Mouse (Mus musculus): ENCODE measurements around the gene Lsm10.

Gene Lsm10

GRCm38 (mm10) chr4:126118651-126119050 lies 22.2 kb downstream of the Lsm10 start:
- DNase-seq (ENCODE audit: low read depth, low spot score), result no peak

GRCm38 (mm10) chr4:126119051-126119450 lies 22.6 kb downstream of the Lsm10 start:
- no peak for DNase-seq (ENCODE audit: low read depth, low spot score)

GRCm38 (mm10) chr4:126120052-126120451 lies 23.6 kb downstream of the Lsm10 start:
- no peak for DNase-seq (ENCODE audit: low read depth, low spot score)

DNA sequence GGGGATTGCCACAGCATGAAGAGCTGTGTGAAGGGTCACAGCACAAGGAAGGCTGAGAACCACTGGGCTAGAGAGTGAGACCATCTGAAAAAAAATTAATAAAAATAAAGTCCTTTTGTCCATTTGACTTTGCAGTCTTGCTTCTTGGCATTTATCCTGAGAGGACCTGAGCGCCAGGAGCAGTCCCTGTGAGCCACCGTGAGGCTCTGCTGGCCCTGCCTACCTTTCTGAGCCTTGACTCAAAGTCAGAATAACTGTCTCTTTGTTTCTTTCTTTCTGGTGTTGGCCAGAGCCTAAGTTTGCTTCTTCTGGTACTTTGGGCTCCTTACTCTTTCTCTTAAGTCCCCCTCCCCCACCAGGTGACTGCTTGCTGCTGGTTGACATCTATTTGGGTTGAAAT lies 24.1 kb downstream of the Lsm10 start:
- no peak for DNase-seq (ENCODE audit: low read depth, low spot score)

- DNase-seq (ENCODE audit: low read depth, low spot score), result no peak
Measured at GRCm38 (mm10) chr4:126123309-126124040, 27.1 kb downstream of the Lsm10 start.

GRCm38 (mm10) chr4:126130502-126130901 lies 34.1 kb downstream of the Lsm10 start:
- DNase-seq (ENCODE audit: low read depth, low spot score), result no peak

- DNase-seq (ENCODE audit: low read depth, low spot score), result no peak
Measured at GRCm38 (mm10) chr4:126131290-126132121, 35.1 kb downstream of the Lsm10 start.

GRCm38 (mm10) chr4:126132636-126133264 lies 36.3 kb downstream of the Lsm10 start:
- no peak for DNase-seq (ENCODE audit: low read depth, low spot score)

DNA sequence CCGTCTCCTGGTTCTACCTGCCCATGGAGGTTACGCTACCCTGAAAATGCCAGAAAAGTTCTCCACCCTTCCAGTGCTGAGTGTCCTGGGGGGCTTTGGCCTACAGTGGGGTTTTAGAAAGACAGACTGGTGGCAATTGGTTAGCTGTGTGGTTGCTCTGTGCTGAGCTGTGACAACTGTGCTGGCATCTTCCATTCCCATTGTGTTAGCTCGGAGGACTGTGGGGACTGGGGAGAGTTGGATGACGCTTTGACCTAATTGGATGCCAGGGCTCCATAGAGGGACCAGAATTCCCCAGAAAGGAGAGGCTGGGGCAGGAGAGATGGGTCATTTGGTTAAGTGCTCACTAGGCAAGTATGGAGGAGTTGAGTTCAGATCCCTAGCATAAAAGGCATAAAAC lies 37.8 kb downstream of the Lsm10 start:
- no peak for DNase-seq (ENCODE audit: low read depth, low spot score)

GRCm38 (mm10) chr4:126134639-126135038 lies 38.2 kb downstream of the Lsm10 start:
- DNase-seq (ENCODE audit: low read depth, low spot score), result no peak

GRCm38 (mm10) chr4:126137773-126138172 lies 41.4 kb downstream of the Lsm10 start:
- DNase-seq (ENCODE audit: low read depth, low spot score), result no peak

GRCm38 (mm10) chr4:126141021-126141420 lies 44.6 kb downstream of the Lsm10 start:
- no peak for DNase-seq (ENCODE audit: low read depth, low spot score)

GRCm38 (mm10) chr4:126145396-126145795 lies 49.0 kb downstream of the Lsm10 start:
- DNase-seq (ENCODE audit: low read depth, low spot score), result no peak

DNA sequence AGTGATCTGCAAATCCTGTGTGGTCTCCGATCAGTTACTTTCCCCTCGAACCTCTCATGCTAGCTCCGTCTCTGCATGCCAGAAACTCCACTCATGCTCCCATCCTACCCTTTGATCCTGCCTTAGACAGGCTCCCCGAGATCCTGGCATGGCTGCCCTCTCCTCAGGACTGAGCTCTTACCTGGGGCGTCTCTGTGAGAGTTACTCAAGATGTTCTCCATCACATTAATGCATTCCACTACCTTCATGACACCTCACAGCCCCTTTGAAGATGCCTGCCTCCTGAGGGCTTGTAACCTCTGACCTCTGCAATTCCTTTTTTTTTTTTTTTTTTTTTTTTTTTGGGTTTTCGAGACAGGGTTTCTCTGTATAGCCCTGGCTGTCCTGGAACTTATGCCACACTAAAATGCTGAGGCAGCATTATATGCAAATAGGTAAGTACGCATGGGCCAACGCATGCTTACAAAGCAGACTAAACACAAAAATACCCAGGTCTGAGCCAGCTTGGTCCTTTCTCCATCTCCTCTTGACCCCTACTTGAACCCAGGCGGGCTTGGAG lies 50.6 kb downstream of the Lsm10 start:
- DNase-seq (ENCODE audit: low read depth, low spot score), result no peak

DNA sequence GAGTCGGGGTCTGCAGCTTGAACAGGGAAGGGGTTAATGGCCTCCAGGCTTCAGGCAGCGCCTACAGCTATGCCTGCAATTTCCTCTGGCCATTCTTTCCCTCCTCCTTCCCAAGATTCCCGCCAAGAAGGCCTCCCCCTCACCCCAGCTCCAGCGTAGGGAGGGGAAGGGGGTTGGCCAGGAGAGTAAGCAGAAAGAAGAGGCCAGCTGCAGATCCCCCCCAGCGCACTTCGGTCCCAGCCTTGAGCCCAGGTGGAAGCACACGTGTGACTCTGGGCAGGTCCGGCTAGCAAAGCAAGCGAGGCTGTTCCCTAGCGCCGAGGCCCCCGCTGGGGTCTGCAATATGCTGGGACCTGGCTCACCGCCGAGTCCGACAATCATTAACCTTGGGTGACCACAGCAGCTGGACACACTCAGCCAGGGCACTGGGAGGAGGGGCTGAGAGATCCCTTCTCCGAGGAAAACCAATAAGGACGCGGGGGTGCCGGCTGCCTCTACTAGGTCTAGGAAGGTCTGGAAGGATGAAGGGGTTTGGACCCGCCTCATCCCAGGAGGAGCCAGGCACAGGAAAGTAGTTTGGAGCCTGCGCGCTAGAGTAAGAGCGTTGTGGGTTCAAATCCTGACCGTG lies 51.2 kb downstream of the Lsm10 start, which contains the start of gene Eva1b:
Eva1b (plus strand) TSS at position 212 of the 628 bp plus-strand sequence.
- no peak for DNase-seq (ENCODE audit: low read depth, low spot score)

Measured in WW6 (cell line).